Mouse (Mus musculus) kidney, adult 2 months (tissue): Measurements from ENCODE around the gene Gipc1.

ENCODE experiments used
- CTCF ChIP-seq: fragments of 200-500 bp; conservative IDR thresholded peaks from 2 replicates; pipeline ENCODE4 v1.5.1; 2011; ENCODE audit warnings: low read depth, mild to moderate bottlenecking, control low read depth, low read length, moderate library complexity, mixed read lengths; ENCODE audit not compliant: insufficient read depth, insufficient read length
- POLR2A ChIP-seq: fragments of 200-500 bp; IDR thresholded peaks from one replicate; pipeline ENCODE4 v1.6.1; 2011; ENCODE audit warnings: low read depth, low read length, control low read depth

DNA sequence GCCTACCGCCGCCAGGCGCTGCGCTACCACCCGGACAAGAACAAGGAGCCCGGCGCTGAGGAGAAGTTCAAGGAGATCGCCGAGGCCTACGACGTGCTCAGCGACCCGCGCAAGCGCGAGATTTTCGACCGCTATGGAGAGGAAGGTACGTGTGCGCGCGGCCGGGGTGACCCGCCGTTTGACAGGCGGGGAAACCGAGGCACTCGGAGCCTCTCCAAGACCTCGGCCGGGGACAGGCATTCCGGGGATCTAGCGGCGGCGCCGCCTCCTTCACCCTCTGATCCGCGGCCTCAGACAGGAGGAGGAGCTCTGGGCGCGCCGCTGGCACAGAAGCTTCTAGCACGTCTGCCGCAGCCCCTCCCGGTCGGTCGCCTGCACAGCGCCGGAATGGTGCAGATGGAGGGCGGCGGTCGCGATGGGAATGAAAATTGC is 44.1 kb upstream of the Gipc1 start:
- TF ChIP-seq CTCF, result no peak
- TF ChIP-seq POLR2A, result no peak
